Mouse (Mus musculus) hindbrain, embryonic 12.5 days (tissue): ENCODE data around the gene Srgap3. TPM values are rescaled to one million over a fixed set of nuclear protein-coding genes. Genes with fewer than 3 reads are reported as not detected.
A peak's percentile ranks its signal among the peaks of the same experiment; 100 is the strongest.

Experiments
- ATAC-seq: fragments of 200-750 bp; cut with Nextera tagmentation; 2 replicates; pipeline ENCODE4 v1.8.0; 2017; ENCODE audit warnings: moderate TSS enrichment; ENCODE audit not compliant: low FRiP score
- H3K27ac ChIP-seq: fragments of 300-500 bp; sonication (generic); 2 replicates; pipeline ENCODE4 v1.5.1; 2016; ENCODE audit warnings: mild to moderate bottlenecking
- H3K27me3 ChIP-seq: fragments of 300-500 bp; sonication (generic); 2 replicates; pipeline ENCODE4 v1.6.1; 2016; ENCODE audit warnings: mild to moderate bottlenecking
- H3K36me3 ChIP-seq: fragments of 300-500 bp; sonication (generic); 2 replicates; pipeline ENCODE4 v1.6.1; 2016; ENCODE audit warnings: mild to moderate bottlenecking
- H3K4me1 ChIP-seq: fragments of 300-500 bp; sonication (generic); 2 replicates; pipeline ENCODE4 v1.6.1; 2016
- H3K4me2 ChIP-seq: fragments of 300-500 bp; sonication (generic); replicated peaks from 2 replicates; pipeline ENCODE4 v1.6.1; 2016; ENCODE audit warnings: mild to moderate bottlenecking
- H3K4me3 ChIP-seq: fragments of 300-500 bp; sonication (generic); 2 replicates; pipeline ENCODE4 v1.5.1; 2016; ENCODE audit warnings: mild to moderate bottlenecking
- H3K9ac ChIP-seq: fragments of 300-500 bp; sonication (generic); 2 replicates; pipeline ENCODE4 v1.6.1; 2016; ENCODE audit warnings: mild to moderate bottlenecking, moderate library complexity
- H3K9me3 ChIP-seq: fragments of 300-500 bp; sonication (generic); replicated peaks from 2 replicates; pipeline ENCODE4 v1.6.1; 2016; ENCODE audit warnings: mild to moderate bottlenecking
- WGBS: fragments of 180-500 bp; shearing (Covaris S2); methylation state at CpG from one replicate; pipeline ENCODE4 v1.1.7; 2016; 5-methylcytosine and 5-hydroxymethylcytosine counted together
- polyA plus RNA-seq: library from polyadenylated mRNA; unstranded; fragments of >200 nt; fragmentation: Nextera tagmentation; extraction: Ambion mirVana; gene quantifications from 2 replicates; pipeline ENCODE4 v1.2.1, GENCODE M21; 2016

Gene Srgap3
- polyA plus RNA-seq, 1 experiment from 2014 or later: 44.8 TPM

- no peaks in the 10 kb centered on the region for H3K27me3 ChIP-seq
- H3K36me3 ChIP-seq: peaks cover 17% of the 10 kb centered on the region; the same call in 1 of the 2 replicates
- peak overlapping the region; percentile 93 for H3K9ac ChIP-seq
- 5% methylated on average over 12 of the region's 12 CpGs for WGBS
- peak overlapping the region; percentile 51 for H3K4me3 ChIP-seq
- peaks cover 56% of the 10 kb centered on the region for H3K4me1 ChIP-seq
- no peaks in the 10 kb centered on the region for H3K9me3 ChIP-seq
- ATAC-seq: peak; percentile 20; the same call in 1 of the 2 replicates
- peak overlapping the region; percentile 55 for H3K4me2 ChIP-seq
- peak overlapping the region; percentile 94 for H3K27ac ChIP-seq
These were observed 850 bp downstream of the Srgap3 start for GRCm38 (mm10) chr6:112946021-112946811.

GRCm38 (mm10) chr6:112945181-112945751, 1.8 kb downstream of the Srgap3 start:
- peak overlapping the region; percentile 55 for H3K4me2 ChIP-seq
- 10% methylated on average over 14 of the region's 14 CpGs for WGBS
- no peaks in the 10 kb centered on the region for H3K9me3 ChIP-seq
- H3K36me3 ChIP-seq: peaks cover 25% of the 10 kb centered on the region
- H3K4me1 ChIP-seq: peaks cover 65% of the 10 kb centered on the region
- ATAC-seq: peak; percentile 23
- peak overlapping the region; percentile 94 for H3K27ac ChIP-seq
- no peaks in the 10 kb centered on the region for H3K27me3 ChIP-seq
- peak overlapping the region; percentile 93 for H3K9ac ChIP-seq
- H3K4me3 ChIP-seq: peak overlapping the region; percentile 51

GRCm38 (mm10) chr6:112943596-112944245, 3.3 kb downstream of the Srgap3 start:
- Histone ChIP-seq H3K4me3 (peak overlapping the region; percentile 51), H3K4me1 (peaks cover 61% of the 10 kb centered on the region), H3K27ac (peak overlapping the region; percentile 94), H3K9ac (peak overlapping the region; percentile 93; the same call in 1 of the 2 replicates), H3K4me2 (peak overlapping the region; percentile 55), H3K9me3 (no peaks in the 10 kb centered on the region), H3K36me3 (peaks cover 36% of the 10 kb centered on the region), H3K27me3 (no peaks in the 10 kb centered on the region)
- WGBS: 34% methylated on average over 9 of the region's 9 CpGs
- ATAC-seq: peak; percentile 12; the same call in 1 of the 2 replicates

- WGBS: 79% methylated on average over 9 of the region's 9 CpGs
- Histone ChIP-seq H3K9ac (no peak overlapping the region), H3K36me3 (peaks cover 42% of the 10 kb centered on the region), H3K4me3 (no peak overlapping the region), H3K27me3 (no peaks in the 10 kb centered on the region), H3K4me1 (peaks cover 58% of the 10 kb centered on the region), H3K4me2 (peak overlapping the region; percentile 22; the same call in 1 of the 2 replicates), H3K9me3 (no peaks in the 10 kb centered on the region), H3K27ac (no peak overlapping the region)
- no peak for ATAC-seq
These were observed 7.8 kb downstream of the Srgap3 start for GRCm38 (mm10) chr6:112939281-112939680.

- H3K4me2 ChIP-seq: no peak overlapping the region
- no peaks in the 10 kb centered on the region for H3K27me3 ChIP-seq
- no peak overlapping the region for H3K9ac ChIP-seq
- H3K4me3 ChIP-seq: no peak overlapping the region
- H3K4me1 ChIP-seq: peaks cover 56% of the 10 kb centered on the region
- WGBS: 81% methylated on average over 2 of the region's 2 CpGs
- H3K9me3 ChIP-seq: no peaks in the 10 kb centered on the region
- H3K36me3 ChIP-seq: peaks cover 38% of the 10 kb centered on the region
- no peak for ATAC-seq
- no peak overlapping the region for H3K27ac ChIP-seq
These were observed 9.3 kb downstream of the Srgap3 start for GRCm38 (mm10) chr6:112937791-112938190.

- Histone ChIP-seq H3K36me3 (peaks cover 14% of the 10 kb centered on the region; the same call in 1 of the 2 replicates), H3K4me2 (no peak overlapping the region), H3K27ac (no peak overlapping the region), H3K4me3 (no peak overlapping the region), H3K9me3 (no peaks in the 10 kb centered on the region), H3K9ac (no peak overlapping the region), H3K27me3 (no peaks in the 10 kb centered on the region), H3K4me1 (peaks cover 61% of the 10 kb centered on the region)
- WGBS: 94% methylated on average over 1 of the region's 1 CpGs
- no peak for ATAC-seq
These were observed 12.6 kb downstream of the Srgap3 start for GRCm38 (mm10) chr6:112934501-112934900.

- Histone ChIP-seq H3K4me2 (no peak overlapping the region), H3K9me3 (no peaks in the 10 kb centered on the region), H3K4me1 (peaks cover 74% of the 10 kb centered on the region), H3K4me3 (no peak overlapping the region), H3K27ac (peak overlapping the region; percentile 9; the same call in 1 of the 2 replicates), H3K36me3 (no peaks in the 10 kb centered on the region), H3K27me3 (no peaks in the 10 kb centered on the region), H3K9ac (no peak overlapping the region)
- 31% methylated on average over 8 of the region's 8 CpGs for WGBS
- ATAC-seq: no peak
These were observed 14.5 kb downstream of the Srgap3 start for GRCm38 (mm10) chr6:112932611-112933010.

- 14% methylated on average over 5 of the region's 5 CpGs for WGBS
- peak overlapping the region; percentile 33 for H3K4me2 ChIP-seq
- H3K27ac ChIP-seq: peak overlapping the region; percentile 76
- H3K4me3 ChIP-seq: no peak overlapping the region
- no peaks in the 10 kb centered on the region for H3K9me3 ChIP-seq
- H3K36me3 ChIP-seq: no peaks in the 10 kb centered on the region
- peak; percentile 82 for ATAC-seq
- H3K4me1 ChIP-seq: peaks cover 89% of the 10 kb centered on the region
- H3K27me3 ChIP-seq: no peaks in the 10 kb centered on the region
- no peak overlapping the region for H3K9ac ChIP-seq
These were observed 17.0 kb downstream of the Srgap3 start for GRCm38 (mm10) chr6:112930011-112930451.

- H3K36me3 ChIP-seq: no peaks in the 10 kb centered on the region
- peak overlapping the region; percentile 33 for H3K4me2 ChIP-seq
- H3K9ac ChIP-seq: no peak overlapping the region
- H3K27ac ChIP-seq: peak overlapping the region; percentile 76
- H3K27me3 ChIP-seq: no peaks in the 10 kb centered on the region
- peaks cover 90% of the 10 kb centered on the region for H3K4me1 ChIP-seq
- WGBS: 78% methylated on average over 6 of the region's 6 CpGs
- no peak for ATAC-seq
- H3K9me3 ChIP-seq: no peaks in the 10 kb centered on the region
- H3K4me3 ChIP-seq: no peak overlapping the region
These were observed 17.6 kb downstream of the Srgap3 start for GRCm38 (mm10) chr6:112929291-112929984.

GRCm38 (mm10) chr6:112928841-112929240, 18.2 kb downstream of the Srgap3 start:
- no peaks in the 10 kb centered on the region for H3K9me3 ChIP-seq
- H3K4me3 ChIP-seq: no peak overlapping the region
- peaks cover 88% of the 10 kb centered on the region for H3K4me1 ChIP-seq
- ATAC-seq: no peak
- H3K27me3 ChIP-seq: no peaks in the 10 kb centered on the region
- H3K4me2 ChIP-seq: no peak overlapping the region
- H3K36me3 ChIP-seq: no peaks in the 10 kb centered on the region
- H3K27ac ChIP-seq: 0 out of 2 replicates have a peak overlapping the region, but pooled peaks have one; percentile 76
- no peak overlapping the region for H3K9ac ChIP-seq
- 69% methylated on average over 6 of the region's 6 CpGs for WGBS

- no peaks in the 10 kb centered on the region for H3K9me3 ChIP-seq
- no peak overlapping the region for H3K4me3 ChIP-seq
- H3K4me2 ChIP-seq: no peak overlapping the region
- no peak overlapping the region for H3K9ac ChIP-seq
- H3K36me3 ChIP-seq: peaks cover 4% of the 10 kb centered on the region; the same call in 1 of the 2 replicates
- ATAC-seq: no peak
- peaks cover 73% of the 10 kb centered on the region for H3K4me1 ChIP-seq
- WGBS: 65% methylated on average over 5 of the region's 5 CpGs
- H3K27me3 ChIP-seq: no peaks in the 10 kb centered on the region
- no peak overlapping the region for H3K27ac ChIP-seq
These were observed 19.7 kb downstream of the Srgap3 start for GRCm38 (mm10) chr6:112927341-112927740.
